Mouse (Mus musculus) erythroblast, embryonic 14.5 days (primary cell): Measurements from ENCODE around the gene Prkn.

ENCODE experiments used
- GATA1 ChIP-seq: IDR thresholded peaks from 2 replicates; pipeline ENCODE4 v1.6.1; 2012; ENCODE audit warnings: low read length, inconsistent platforms, mixed read lengths
- TAL1 ChIP-seq: IDR thresholded peaks from 3 replicates; pipeline ENCODE4 v1.6.1; 2012; ENCODE audit warnings: low read length, inconsistent platforms, mixed read lengths

GRCm38 (mm10) chr17:11142321-11142720 is 302.1 kb downstream of the Prkn start:
- TF ChIP-seq GATA1 (no peak), TAL1 (no peak)
